Mouse (Mus musculus): ENCODE results near the gene Capn13. TPM values are rescaled to one million over a fixed set of nuclear protein-coding genes. Genes with fewer than 3 reads are reported as not detected.

Capn13 gene
- polyA plus RNA-seq, 1 experiment from 2014 or later: 0.27 TPM

- H3K4me2 ChIP-seq (replicated peaks; ENCODE audit: low read depth, low read length): no peak overlapping the region
- WGBS: 95% methylated on average over 3 of the region's 3 CpGs
- no peak for ATAC-seq (ENCODE audit: insufficient number of reproducible peaks, insufficient read depth, low FRiP score, low read depth)
- no peaks in the 10 kb centered on the region for H3K9me3 ChIP-seq (ENCODE audit: control insufficient read depth, low read depth, low read length)
- no peaks in the 10 kb centered on the region for H3K27me3 ChIP-seq (ENCODE audit: control insufficient read depth, insufficient read depth, low read length)
- H3K4me3 ChIP-seq (ENCODE audit: low read depth, low read length): no peak overlapping the region
- no peak overlapping the region for H3K9ac ChIP-seq (replicated peaks; ENCODE audit: low read depth, low read length)
- H3K27ac ChIP-seq (ENCODE audit: low read length): no peak overlapping the region
- H3K36me3 ChIP-seq (ENCODE audit: control insufficient read depth, insufficient read depth, low read length): no peaks in the 10 kb centered on the region
- H3K4me1 ChIP-seq (ENCODE audit: control insufficient read depth, insufficient read depth, low read length): no peaks in the 10 kb centered on the region
Observed at GRCm38 (mm10) chr17:73381681-73382080, 19.0 kb downstream of the Capn13 start.

- Histone ChIP-seq H3K4me2 (replicated peaks; ENCODE audit: low read depth, low read length) (no peak overlapping the region), H3K27me3 (ENCODE audit: control insufficient read depth, insufficient read depth, low read length) (no peaks in the 10 kb centered on the region), H3K9me3 (ENCODE audit: control insufficient read depth, low read depth, low read length) (no peaks in the 10 kb centered on the region), H3K4me3 (ENCODE audit: low read depth, low read length) (no peak overlapping the region), H3K4me1 (ENCODE audit: control insufficient read depth, insufficient read depth, low read length) (no peaks in the 10 kb centered on the region), H3K9ac (replicated peaks; ENCODE audit: low read depth, low read length) (no peak overlapping the region), H3K36me3 (ENCODE audit: control insufficient read depth, insufficient read depth, low read length) (no peaks in the 10 kb centered on the region), H3K27ac (ENCODE audit: low read length) (no peak overlapping the region)
- ATAC-seq (ENCODE audit: insufficient number of reproducible peaks, insufficient read depth, low FRiP score, low read depth): no peak
- 69% methylated on average over 7 of the region's 7 CpGs for WGBS
Observed at GRCm38 (mm10) chr17:73377778-73378484, 22.7 kb downstream of the Capn13 start.

- no peak overlapping the region for H3K4me2 ChIP-seq (replicated peaks; ENCODE audit: low read depth, low read length)
- no peak for ATAC-seq (ENCODE audit: insufficient number of reproducible peaks, insufficient read depth, low FRiP score, low read depth)
- no peak overlapping the region for H3K27ac ChIP-seq (ENCODE audit: low read length)
- no peaks in the 10 kb centered on the region for H3K36me3 ChIP-seq (ENCODE audit: control insufficient read depth, insufficient read depth, low read length)
- no peaks in the 10 kb centered on the region for H3K4me1 ChIP-seq (ENCODE audit: control insufficient read depth, insufficient read depth, low read length)
- WGBS: 72% methylated on average over 3 of the region's 3 CpGs
- H3K4me3 ChIP-seq (ENCODE audit: low read depth, low read length): no peak overlapping the region
- no peaks in the 10 kb centered on the region for H3K27me3 ChIP-seq (ENCODE audit: control insufficient read depth, insufficient read depth, low read length)
- no peaks in the 10 kb centered on the region for H3K9me3 ChIP-seq (ENCODE audit: control insufficient read depth, low read depth, low read length)
- no peak overlapping the region for H3K9ac ChIP-seq (replicated peaks; ENCODE audit: low read depth, low read length)
Observed at GRCm38 (mm10) chr17:73367334-73367733, 33.3 kb downstream of the Capn13 start.

GRCm38 (mm10) chr17:73361054-73361453 is 39.6 kb downstream of the Capn13 start:
- Histone ChIP-seq H3K36me3 (ENCODE audit: control insufficient read depth, insufficient read depth, low read length) (no peaks in the 10 kb centered on the region), H3K9ac (replicated peaks; ENCODE audit: low read depth, low read length) (no peak overlapping the region), H3K9me3 (ENCODE audit: control insufficient read depth, low read depth, low read length) (no peaks in the 10 kb centered on the region), H3K27me3 (ENCODE audit: control insufficient read depth, insufficient read depth, low read length) (no peaks in the 10 kb centered on the region), H3K27ac (ENCODE audit: low read length) (no peak overlapping the region), H3K4me2 (replicated peaks; ENCODE audit: low read depth, low read length) (no peak overlapping the region), H3K4me3 (ENCODE audit: low read depth, low read length) (no peak overlapping the region), H3K4me1 (ENCODE audit: control insufficient read depth, insufficient read depth, low read length) (no peaks in the 10 kb centered on the region)
- 70% methylated on average over 5 of the region's 5 CpGs for WGBS
- no peak for ATAC-seq (ENCODE audit: insufficient number of reproducible peaks, insufficient read depth, low FRiP score, low read depth)

GRCm38 (mm10) chr17:73343632-73344390 is 56.9 kb downstream of the Capn13 start:
- no peak for ATAC-seq (ENCODE audit: insufficient number of reproducible peaks, insufficient read depth, low FRiP score, low read depth)
- Histone ChIP-seq H3K9me3 (ENCODE audit: control insufficient read depth, low read depth, low read length) (no peaks in the 10 kb centered on the region), H3K36me3 (ENCODE audit: control insufficient read depth, insufficient read depth, low read length) (no peaks in the 10 kb centered on the region), H3K4me2 (replicated peaks; ENCODE audit: low read depth, low read length) (no peak overlapping the region), H3K9ac (replicated peaks; ENCODE audit: low read depth, low read length) (no peak overlapping the region), H3K4me3 (ENCODE audit: low read depth, low read length) (no peak overlapping the region), H3K4me1 (ENCODE audit: control insufficient read depth, insufficient read depth, low read length) (no peaks in the 10 kb centered on the region), H3K27me3 (ENCODE audit: control insufficient read depth, insufficient read depth, low read length) (no peaks in the 10 kb centered on the region), H3K27ac (ENCODE audit: low read length) (no peak overlapping the region)
- 69% methylated on average over 6 of the region's 6 CpGs for WGBS

GRCm38 (mm10) chr17:73342673-73343072 is 58.0 kb downstream of the Capn13 start:
- ATAC-seq (ENCODE audit: insufficient number of reproducible peaks, insufficient read depth, low FRiP score, low read depth): no peak
- no peaks in the 10 kb centered on the region for H3K9me3 ChIP-seq (ENCODE audit: control insufficient read depth, low read depth, low read length)
- no peaks in the 10 kb centered on the region for H3K4me1 ChIP-seq (ENCODE audit: control insufficient read depth, insufficient read depth, low read length)
- H3K27me3 ChIP-seq (ENCODE audit: control insufficient read depth, insufficient read depth, low read length): no peaks in the 10 kb centered on the region
- no peak overlapping the region for H3K4me2 ChIP-seq (replicated peaks; ENCODE audit: low read depth, low read length)
- no peak overlapping the region for H3K4me3 ChIP-seq (ENCODE audit: low read depth, low read length)
- H3K27ac ChIP-seq (ENCODE audit: low read length): no peak overlapping the region
- 72% methylated on average over 14 of the region's 14 CpGs for WGBS
- H3K36me3 ChIP-seq (ENCODE audit: control insufficient read depth, insufficient read depth, low read length): no peaks in the 10 kb centered on the region
- H3K9ac ChIP-seq (replicated peaks; ENCODE audit: low read depth, low read length): no peak overlapping the region

GRCm38 (mm10) chr17:73329071-73329470 is 71.6 kb downstream of the Capn13 start:
- no peaks in the 10 kb centered on the region for H3K4me1 ChIP-seq (ENCODE audit: control insufficient read depth, insufficient read depth, low read length)
- ATAC-seq (ENCODE audit: insufficient number of reproducible peaks, insufficient read depth, low FRiP score, low read depth): no peak
- H3K9ac ChIP-seq (replicated peaks; ENCODE audit: low read depth, low read length): no peak overlapping the region
- no peaks in the 10 kb centered on the region for H3K36me3 ChIP-seq (ENCODE audit: control insufficient read depth, insufficient read depth, low read length)
- no peak overlapping the region for H3K27ac ChIP-seq (ENCODE audit: low read length)
- no peaks in the 10 kb centered on the region for H3K27me3 ChIP-seq (ENCODE audit: control insufficient read depth, insufficient read depth, low read length)
- H3K9me3 ChIP-seq (ENCODE audit: control insufficient read depth, low read depth, low read length): no peaks in the 10 kb centered on the region
- no peak overlapping the region for H3K4me3 ChIP-seq (ENCODE audit: low read depth, low read length)
- no peak overlapping the region for H3K4me2 ChIP-seq (replicated peaks; ENCODE audit: low read depth, low read length)
- 44% methylated on average over 5 of the region's 5 CpGs for WGBS

- H3K36me3 ChIP-seq (ENCODE audit: control insufficient read depth, insufficient read depth, low read length): no peaks in the 10 kb centered on the region
- WGBS: 19% methylated on average over 6 of the region's 6 CpGs
- H3K4me2 ChIP-seq (replicated peaks; ENCODE audit: low read depth, low read length): no peak overlapping the region
- H3K4me3 ChIP-seq (ENCODE audit: low read depth, low read length): no peak overlapping the region
- no peak overlapping the region for H3K9ac ChIP-seq (replicated peaks; ENCODE audit: low read depth, low read length)
- no peaks in the 10 kb centered on the region for H3K27me3 ChIP-seq (ENCODE audit: control insufficient read depth, insufficient read depth, low read length)
- ATAC-seq (ENCODE audit: insufficient number of reproducible peaks, insufficient read depth, low FRiP score, low read depth): no peak
- H3K9me3 ChIP-seq (ENCODE audit: control insufficient read depth, low read depth, low read length): no peaks in the 10 kb centered on the region
- H3K27ac ChIP-seq (ENCODE audit: low read length): no peak overlapping the region
- no peaks in the 10 kb centered on the region; the same call in 1 of the 2 replicates for H3K4me1 ChIP-seq (ENCODE audit: control insufficient read depth, insufficient read depth, low read length)
Observed at GRCm38 (mm10) chr17:73325314-73325713, 75.4 kb downstream of the Capn13 start.

All from stomach, embryonic 14.5 days (tissue).